Mouse (Mus musculus) heart, adult 8-10 months (tissue): ENCODE measurements around the gene Zcchc14. TPM values are rescaled to one million over a fixed set of nuclear protein-coding genes. Genes with fewer than 3 reads are reported as not detected.
A peak's percentile ranks its signal among the peaks of the same experiment; 100 is the strongest.

Source experiments
- DNase-seq: peaks from one replicate; pipeline ENCODE4 v3.0.0; 2022; ENCODE audit warnings: low spot score
- total RNA-seq, 4 experiments: library from RNA; stranded (reverse); gene quantifications; 2 replicates each; pipeline ENCODE4 v1.2.4; 2022

Gene Zcchc14
- total RNA-seq, 4 experiments from 2014 or later, result 23.7 to 30.9 (median 26.2) TPM

- peak; percentile 87 for DNase-seq
Observed at GRCm38 (mm10) chr8:121665329-121665728, 12.6 kb upstream of the Zcchc14 start.

DNA sequence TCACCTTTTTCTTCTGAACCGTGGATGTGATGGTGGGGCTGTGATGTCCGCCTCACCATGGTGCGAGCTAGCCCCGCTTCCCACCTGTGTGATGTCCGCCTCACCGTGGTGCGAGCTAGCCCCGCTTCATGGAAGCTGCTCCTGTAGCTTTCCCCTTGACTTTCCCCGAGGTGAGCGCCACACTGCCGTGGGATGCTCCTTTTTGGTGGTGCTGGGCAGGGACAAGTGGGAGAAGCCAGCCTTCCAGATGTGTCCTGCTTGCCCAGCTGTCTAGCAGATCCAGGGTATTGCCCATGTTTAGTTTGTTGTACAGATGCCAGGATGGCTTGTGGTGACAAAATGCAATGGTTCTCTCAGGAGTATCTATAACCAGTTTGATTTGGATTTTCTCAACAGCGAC is 10.4 kb upstream of the Zcchc14 start:
- DNase-seq, result no peak

DNA sequence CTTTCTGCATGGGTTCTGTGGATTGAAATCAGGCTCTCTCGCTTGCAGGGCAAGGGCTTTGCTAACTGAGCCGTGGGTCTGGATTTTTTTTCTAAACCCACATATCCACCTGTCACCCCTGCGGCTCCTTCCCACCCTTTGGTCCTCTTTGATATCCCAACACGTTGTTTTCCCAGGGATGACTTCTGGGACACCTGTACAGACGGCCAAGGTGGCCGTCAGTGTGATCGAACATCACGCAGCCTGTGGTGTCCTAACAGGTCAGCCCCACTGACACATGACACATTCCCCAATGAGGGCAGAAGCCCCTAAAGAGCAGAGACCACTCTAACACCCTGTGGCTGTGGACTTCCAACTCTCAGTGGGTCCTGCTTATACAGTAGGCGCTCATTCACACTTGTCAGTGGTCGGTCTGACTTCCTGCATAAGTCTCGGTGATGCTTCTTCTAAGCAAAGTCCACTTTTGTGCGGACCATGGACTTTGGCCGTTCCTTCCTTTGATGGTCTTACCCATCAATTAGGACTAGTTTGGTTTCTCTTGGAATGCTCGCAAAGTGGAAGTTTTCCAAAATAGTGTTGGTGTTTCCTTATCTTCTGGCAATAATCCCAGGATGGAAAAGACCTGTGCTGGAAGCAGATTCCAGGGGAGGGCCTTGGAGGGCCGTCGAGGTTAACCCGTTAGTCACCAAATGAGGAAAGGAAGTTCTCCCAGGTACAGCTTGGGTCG is 9.1 kb upstream of the Zcchc14 start:
- no peak for DNase-seq

DNA sequence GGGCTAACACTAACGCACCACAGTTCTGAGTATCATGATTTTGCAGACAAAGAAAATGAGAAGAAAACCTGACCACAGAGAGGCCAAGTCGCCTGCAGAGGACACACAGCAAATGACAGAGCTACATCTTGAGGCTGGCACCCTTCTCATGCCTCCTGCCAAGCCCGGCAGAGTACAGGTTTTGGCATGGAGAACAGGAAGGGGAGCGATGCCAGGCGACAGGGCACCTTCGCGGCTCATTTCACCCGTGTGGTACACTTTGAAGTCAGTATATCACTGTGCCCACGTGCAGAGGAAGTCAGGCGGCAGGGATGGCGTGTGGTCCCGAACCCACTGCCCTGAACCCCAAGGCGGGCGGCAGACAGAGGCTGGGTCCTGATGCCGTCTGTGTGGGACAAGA is 7.9 kb upstream of the Zcchc14 start:
- DNase-seq, result no peak

GRCm38 (mm10) chr8:121654966-121655494 is 2.3 kb upstream of the Zcchc14 start:
- no peak for DNase-seq

- no peak for DNase-seq
Observed at GRCm38 (mm10) chr8:121654131-121654530, 1.4 kb upstream of the Zcchc14 start.

DNA sequence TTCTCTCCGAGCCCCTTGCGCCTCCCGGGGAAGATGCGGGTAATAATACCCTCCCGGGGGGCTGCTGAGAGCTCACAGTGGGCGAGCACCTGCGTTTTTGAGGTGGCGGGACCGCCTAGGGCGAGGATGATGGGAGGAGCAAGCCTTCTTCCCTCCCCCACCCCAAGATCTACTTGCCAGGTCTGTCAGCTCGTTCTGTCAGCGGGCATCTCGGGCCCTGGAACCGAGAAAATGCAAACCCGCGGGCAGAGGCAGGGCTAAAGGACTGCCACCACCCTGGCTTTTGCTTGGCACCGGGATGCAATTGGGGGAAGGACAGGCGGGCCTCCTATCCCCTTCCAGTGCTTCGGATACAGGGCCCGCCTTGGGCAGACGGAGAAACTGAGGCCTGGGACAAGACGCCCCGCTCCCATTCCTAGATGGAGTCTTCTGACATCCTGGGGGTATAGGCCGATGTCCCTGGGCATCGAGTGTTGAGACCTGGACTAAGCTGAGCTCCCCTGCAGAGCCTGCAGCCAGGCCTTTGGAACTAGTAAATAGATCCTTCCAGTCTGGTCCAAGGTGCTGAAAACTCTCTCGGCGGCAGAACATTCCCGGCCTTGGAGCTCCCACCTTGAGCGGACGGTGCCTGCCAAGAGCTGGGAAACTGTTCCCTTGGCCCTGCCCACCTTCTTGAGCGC is 779 bp upstream of the Zcchc14 start:
- DNase-seq, result no peak

DNA sequence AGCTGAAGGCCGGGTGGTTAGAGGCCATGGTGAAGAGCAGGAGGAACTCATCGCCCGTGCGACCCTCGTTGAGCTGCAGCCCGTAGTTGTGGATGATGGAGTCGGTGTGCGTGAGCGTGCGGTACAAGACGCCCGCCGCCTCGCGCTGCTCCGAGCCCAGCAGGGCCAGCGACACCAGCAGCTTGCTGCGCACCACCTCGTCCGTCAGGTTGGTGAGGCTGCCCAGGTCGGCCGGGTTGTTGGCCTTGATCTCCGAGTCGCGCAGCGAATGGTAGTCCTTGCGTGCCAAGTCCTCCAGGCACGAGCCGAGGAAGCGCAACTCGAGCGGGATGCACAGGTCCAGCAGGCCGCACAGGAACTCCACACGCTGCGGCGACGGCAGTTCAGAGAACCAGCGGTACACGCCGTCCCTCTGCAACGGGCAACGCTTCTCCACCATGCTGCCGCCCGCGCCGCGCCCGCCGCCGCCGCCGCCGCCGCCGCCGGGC is 783 bp downstream of the Zcchc14 start:
- no peak for DNase-seq

DNA sequence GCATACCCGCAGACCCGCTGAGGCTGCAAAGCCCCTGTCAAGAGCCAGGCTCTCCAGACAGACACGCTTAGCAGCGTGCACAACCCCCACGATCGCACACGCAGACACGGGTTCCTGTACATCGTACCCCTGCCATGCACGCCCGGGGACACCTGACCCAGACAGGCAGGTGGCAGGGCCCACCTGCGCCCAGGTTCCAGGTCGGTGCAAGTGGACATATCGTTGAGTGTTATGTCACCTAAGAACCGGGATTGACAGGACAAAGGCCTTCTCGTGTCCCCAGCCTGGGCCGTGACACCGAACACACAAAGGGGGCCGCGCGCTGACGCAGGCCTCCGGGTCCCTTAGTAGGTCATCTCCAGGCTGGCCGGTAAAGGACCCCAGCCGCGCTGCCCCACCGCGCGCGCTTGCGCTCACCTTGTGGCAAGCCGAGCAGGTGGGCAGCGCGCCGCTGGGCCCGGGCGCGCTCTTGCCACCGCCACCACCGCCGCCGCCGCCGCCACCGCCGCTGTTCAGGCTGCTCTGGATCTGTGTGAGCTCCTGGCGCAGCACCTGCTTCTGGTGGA is 1.3 kb downstream of the Zcchc14 start:
- no peak for DNase-seq

DNA sequence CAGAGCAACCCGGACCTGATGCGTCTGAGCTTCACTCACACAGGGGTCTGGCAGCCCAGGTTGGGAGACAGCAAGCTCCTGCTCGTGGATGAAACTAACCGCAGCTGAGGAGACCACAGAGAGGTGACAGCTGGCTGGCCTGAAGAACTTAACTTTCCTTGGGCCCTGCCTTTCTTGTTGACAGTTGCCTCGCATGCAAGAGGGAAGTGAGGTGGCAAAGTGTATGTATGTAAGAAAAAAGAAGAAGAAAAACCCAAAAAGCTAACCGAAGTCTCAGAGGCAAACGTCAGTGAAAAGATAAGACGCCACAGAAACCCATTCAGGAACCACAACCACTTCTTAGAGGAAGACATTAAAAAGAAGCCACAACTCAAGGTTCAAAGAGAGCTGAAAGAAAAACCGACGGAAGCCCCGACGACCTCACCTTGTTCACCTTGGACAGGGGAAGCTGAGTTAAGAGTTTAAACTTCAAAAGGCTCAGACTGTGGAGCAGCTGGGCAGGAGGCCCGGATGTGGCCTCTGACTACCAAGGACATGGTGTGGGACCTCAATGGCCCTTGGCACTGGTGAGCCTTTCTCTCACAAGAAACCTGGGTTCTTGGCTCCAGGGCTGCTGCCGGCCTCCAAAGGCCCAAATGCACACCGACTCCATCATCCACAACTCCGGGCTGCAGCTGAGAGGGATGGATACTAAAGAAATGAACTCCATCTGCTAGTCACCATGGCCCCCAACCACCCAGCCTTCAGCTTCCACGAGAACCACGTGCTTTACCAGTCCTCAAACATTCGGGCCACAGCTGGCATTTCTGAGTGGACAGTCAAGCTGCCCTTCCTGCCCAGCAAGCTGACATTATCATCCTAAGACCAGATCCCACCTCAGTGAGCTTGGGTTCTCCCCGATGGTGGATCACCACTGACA is 2.1 kb downstream of the Zcchc14 start:
- no peak for DNase-seq

- no peak for DNase-seq
Observed at GRCm38 (mm10) chr8:121649904-121650303, 2.8 kb downstream of the Zcchc14 start.

DNA sequence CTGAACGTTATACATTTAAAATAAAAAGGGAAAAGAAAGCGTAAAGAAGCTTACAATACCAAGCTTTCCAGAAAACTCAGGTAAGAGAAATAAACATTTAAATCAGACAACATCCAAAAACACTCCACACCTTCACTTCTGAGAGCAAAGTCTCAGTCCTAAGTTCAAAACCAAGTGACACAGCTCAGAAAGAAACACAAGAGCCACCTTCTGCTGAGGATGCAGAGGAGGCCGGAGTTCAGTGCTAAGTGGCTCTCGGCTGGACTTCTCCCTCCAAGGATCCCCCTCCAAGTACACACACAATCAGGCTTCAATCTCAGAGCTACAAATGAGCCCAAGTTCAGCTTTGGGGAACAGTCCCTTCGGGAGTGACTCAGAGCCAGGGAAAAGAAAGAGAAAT is 3.3 kb downstream of the Zcchc14 start:
- DNase-seq, result no peak

DNA sequence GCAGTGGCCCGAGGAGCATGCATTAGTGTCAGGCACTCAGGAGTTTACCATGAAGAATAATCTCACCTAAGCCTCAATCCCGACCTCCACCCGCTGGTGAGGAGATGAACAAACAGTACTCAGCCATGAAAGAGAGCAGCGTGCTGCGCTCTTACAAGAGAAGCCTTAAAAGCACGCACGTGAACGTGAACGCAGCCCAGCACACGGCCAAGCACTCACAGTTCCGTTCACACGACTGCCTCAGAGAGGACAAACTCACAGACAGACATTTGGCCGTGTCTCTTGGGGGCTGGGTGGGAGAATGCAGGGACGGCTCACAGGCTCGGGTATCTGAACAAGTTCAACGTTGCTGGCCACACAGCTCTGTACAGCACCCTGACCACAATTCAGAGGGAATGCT is 4.2 kb downstream of the Zcchc14 start:
- DNase-seq, result no peak

DNA sequence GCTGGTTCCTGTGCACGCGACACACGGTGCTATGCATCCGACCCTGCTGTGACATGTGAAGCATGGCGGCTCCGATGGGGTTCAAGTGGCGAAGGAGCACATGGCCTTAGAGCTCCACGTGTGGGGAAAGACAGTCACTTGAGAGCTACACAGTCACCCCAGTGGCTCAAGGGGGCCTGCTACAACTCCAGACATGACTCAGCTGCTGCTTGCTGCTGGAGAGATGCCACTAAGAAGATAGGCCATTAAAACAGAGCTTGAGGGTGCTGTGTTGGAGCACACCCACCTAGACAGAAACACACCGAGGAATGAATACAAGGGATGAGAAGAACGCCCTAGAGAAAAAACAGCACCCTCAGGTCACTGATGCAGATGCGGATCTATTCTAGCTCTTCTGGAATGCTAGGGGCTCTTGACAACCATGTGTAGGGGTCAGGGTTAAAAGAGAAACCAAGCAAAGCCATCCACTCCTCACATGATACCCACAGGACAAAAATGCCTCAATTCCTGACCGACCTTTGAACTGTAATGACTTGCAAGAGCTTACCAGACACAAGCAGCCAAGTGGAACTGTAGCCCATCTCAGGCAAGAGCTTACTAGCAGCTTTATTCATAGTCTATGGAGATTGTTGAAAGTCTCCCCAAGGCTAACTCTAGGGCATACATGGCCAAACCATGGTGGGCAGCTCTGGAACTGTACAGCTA is 5.0 kb downstream of the Zcchc14 start:
- no peak for DNase-seq

- DNase-seq, result no peak
Observed at GRCm38 (mm10) chr8:121643384-121643783, 9.3 kb downstream of the Zcchc14 start.

DNA sequence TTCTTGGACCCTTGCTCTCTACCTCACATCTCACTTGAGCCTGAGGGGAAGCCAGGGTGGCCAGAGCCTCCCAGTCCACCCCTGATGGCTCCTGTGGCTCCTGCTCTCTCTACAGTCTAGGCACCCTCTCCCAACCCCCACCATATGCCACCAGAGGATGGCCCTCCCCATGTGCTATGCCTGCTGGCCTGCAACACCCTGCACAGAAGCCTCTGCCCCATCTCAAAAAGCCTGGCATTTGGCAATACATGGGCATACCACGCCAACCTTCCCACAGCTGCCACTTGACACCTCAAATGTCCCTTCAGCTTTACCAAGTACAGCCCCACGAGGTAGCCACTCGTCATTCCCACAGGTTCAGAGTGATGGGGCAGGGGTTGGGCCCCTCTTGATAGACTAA is 9.9 kb downstream of the Zcchc14 start:
- DNase-seq, result no peak

GRCm38 (mm10) chr8:121636180-121636579 is 16.5 kb downstream of the Zcchc14 start:
- no peak for DNase-seq

DNA sequence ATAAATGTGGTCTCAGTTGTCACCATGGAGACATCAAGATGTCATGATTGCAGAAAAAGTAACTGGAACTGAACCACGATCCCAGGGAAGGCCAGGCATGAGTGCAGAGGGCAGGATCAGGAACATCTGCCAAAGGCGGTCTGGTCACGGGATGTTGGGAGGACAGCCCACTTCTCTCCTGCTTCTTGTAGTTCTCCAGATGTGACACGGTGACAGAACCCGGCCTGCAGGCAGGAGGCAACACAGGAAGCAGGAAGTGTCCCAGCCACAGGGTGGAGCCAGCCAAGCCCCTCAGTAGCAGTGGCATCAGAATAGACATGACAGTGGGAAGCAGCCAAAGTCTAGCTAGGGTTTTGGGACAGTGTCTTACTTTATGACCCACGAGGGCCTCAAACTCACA is 17.2 kb downstream of the Zcchc14 start:
- DNase-seq, result peak; percentile 68

GRCm38 (mm10) chr8:121632401-121632800 is 20.3 kb downstream of the Zcchc14 start:
- DNase-seq, result no peak

GRCm38 (mm10) chr8:121631645-121632071 is 21.0 kb downstream of the Zcchc14 start:
- DNase-seq, result peak; percentile 64

DNA sequence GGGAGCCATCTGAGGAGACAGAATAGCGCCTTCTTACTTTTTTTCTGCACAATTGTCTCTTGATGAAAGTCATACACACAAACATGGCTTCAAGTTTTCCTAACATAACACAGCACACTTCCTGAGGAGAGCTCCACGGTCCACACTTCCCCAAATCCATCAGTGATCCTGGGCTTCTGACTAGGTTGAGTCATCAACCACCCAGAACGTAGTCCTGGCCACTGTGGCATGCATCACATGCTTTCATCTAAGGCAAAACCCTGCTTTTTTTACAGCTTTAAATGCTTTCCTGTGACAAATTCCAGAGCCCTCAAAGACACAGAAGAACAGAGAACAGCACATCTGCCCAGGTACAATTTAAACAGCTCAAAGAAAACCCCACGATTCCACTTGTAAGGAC is 24.0 kb downstream of the Zcchc14 start:
- no peak for DNase-seq
